Mouse (Mus musculus) E14TG2a.4 (cell line): Measurements from ENCODE around the gene Mapk3.

ENCODE experiments used
- CTCF ChIP-seq: conservative IDR thresholded peaks from 2 replicates; pipeline ENCODE4 v1.5.1; 2014; ENCODE audit warnings: low read length
- POU5F1 ChIP-seq: IDR thresholded peaks from 2 replicates; pipeline ENCODE4 v1.6.1; 2014; ENCODE audit warnings: low read length, borderline replicate concordance

DNA sequence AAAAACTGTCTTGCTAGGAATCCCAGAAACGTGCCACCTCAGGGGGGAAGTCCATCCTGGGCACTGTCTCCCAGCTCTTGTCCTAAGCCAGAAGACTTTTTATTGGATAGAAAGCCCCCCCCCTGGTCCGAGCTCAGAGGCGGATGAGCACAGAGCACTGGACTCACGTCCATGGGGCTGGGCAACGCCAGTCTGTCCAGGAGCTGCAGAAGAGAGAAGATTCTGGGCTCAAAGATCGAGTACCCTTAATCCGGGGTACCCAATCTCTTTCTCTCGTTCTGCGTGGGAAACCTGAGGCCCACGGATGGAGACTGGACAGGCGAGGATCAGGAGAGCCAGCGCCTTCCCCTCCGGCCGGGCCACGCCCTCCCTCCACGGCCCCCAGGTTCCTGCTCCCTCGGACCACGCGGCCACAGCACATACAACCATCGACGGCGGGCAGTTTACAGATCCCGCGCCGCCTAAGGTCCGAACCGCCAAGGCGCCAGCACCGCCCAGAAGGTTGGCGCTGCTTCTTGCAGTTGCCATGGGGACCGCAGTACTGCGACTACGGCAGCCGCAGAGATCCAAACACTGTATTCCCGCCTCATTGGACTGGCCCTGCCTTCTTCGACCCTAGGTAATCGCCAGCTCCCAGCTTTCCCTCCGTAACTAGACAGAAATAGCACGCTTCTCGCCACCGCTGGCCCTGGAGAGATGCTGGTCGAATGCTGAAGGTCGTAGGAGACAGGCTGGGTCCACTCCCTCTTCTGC, 49.5 kb downstream of the Mapk3 start:
- no peak for TF ChIP-seq CTCF
- no peak for TF ChIP-seq POU5F1
